Mouse (Mus musculus) megakaryocyte, embryonic 14.5 days (primary cell): ENCODE measurements around the gene Krt9. TPM values are rescaled to one million over a fixed set of nuclear protein-coding genes. Genes with fewer than 3 reads are reported as not detected.

Source experiments
- H3K27me3 ChIP-seq: replicated peaks from 2 replicates; pipeline ENCODE3; 2012; ENCODE audit warnings: inconsistent platforms
- H3K36me3 ChIP-seq: replicated peaks from 2 replicates; pipeline ENCODE3; 2012; ENCODE audit warnings: low read length, inconsistent platforms, mixed read lengths
- H3K4me1 ChIP-seq: 2 replicates; pipeline ENCODE4 v1.6.1; 2012; ENCODE audit warnings: inconsistent platforms
- H3K4me3 ChIP-seq: replicated peaks from 2 replicates; pipeline ENCODE3; 2012; ENCODE audit warnings: moderate library complexity, mild to moderate bottlenecking, inconsistent platforms
- H3K9me3 ChIP-seq: 2 replicates; pipeline ENCODE4 v1.6.1; 2012; ENCODE audit warnings: inconsistent platforms
- FLI1 ChIP-seq: IDR thresholded peaks from 2 replicates; pipeline ENCODE4 v1.6.1; 2012; ENCODE audit warnings: low read length, inconsistent platforms, mixed read lengths
- GATA1 ChIP-seq: IDR thresholded peaks from 3 replicates; pipeline ENCODE4 v1.6.1; 2012; ENCODE audit warnings: mixed read lengths, low read length, inconsistent platforms, borderline replicate concordance
- polyA plus RNA-seq: library from polyadenylated mRNA; stranded (reverse); fragments of >175 nt; gene quantifications from 2 replicates; pipeline ENCODE4 v1.2.3, GENCODE M21; 2012; ENCODE audit warnings: low replicate concordance; ENCODE audit not compliant: insufficient read depth

The Krt9 gene
- polyA plus RNA-seq, 1 experiment, result not detected

DNA sequence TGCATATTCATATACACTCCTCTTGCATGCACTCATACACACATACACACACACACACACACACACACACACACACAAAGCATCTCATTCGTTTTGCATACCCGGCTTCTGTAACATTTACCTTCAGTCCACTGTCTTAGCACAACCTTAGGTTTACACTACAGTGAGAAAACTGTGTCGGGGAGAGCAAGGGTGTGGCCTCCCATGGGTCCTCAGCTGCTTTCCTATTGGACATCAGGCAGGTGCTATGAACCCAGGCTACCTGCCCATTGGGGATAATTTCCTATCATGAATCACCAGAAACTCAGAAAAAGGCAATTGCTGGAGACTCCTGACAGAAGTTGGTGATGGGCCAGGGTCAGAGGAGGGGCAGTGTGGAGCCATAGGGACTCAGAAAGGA lies 35.7 kb downstream of the Krt9 start:
- Histone ChIP-seq H3K9me3 (no peaks in the 10 kb centered on the region), H3K4me3 (no peak overlapping the region), H3K4me1 (no peaks in the 10 kb centered on the region), H3K36me3 (no peaks in the 10 kb centered on the region), H3K27me3 (peaks cover 5% of the 10 kb centered on the region)
- TF ChIP-seq GATA1 (no peak), FLI1 (no peak)

DNA sequence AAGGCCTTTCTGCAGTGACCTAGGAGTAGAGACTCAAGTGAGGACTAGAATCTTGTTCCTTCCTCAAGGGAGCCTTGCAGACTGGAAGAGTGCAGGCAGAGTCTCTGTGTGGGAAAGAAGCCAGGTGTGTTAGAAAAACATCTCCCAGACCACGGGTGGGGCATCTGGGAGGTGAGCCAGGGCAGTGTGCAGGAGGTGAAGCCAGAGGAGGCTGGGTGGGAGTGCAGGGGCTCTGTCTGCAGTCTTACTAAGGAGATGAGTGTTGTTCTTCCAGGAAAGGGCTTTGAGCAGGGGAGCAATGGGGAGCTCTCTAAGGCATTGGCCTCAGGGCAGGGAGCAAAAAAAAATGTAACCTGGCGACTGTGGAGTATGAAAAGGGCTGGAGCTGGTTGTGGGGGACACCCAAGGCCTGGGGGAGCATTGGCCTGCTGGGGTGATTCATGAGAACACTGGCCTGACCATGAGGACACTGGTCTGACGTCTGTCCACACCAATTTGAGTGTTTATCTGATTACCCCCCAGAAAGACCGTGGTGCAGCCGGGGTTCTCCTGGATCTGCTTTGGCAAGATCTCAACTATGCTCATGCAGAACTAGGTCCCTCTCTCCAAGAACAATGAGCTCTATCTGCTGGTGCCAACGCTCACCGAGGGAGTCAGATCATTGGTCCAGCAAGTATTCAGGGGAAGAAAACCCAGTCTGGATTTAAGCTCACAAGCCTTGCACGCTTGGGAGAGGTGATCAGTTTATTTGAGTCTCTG lies 37.4 kb downstream of the Krt9 start:
- peaks cover 5% of the 10 kb centered on the region for H3K27me3 ChIP-seq

DNA sequence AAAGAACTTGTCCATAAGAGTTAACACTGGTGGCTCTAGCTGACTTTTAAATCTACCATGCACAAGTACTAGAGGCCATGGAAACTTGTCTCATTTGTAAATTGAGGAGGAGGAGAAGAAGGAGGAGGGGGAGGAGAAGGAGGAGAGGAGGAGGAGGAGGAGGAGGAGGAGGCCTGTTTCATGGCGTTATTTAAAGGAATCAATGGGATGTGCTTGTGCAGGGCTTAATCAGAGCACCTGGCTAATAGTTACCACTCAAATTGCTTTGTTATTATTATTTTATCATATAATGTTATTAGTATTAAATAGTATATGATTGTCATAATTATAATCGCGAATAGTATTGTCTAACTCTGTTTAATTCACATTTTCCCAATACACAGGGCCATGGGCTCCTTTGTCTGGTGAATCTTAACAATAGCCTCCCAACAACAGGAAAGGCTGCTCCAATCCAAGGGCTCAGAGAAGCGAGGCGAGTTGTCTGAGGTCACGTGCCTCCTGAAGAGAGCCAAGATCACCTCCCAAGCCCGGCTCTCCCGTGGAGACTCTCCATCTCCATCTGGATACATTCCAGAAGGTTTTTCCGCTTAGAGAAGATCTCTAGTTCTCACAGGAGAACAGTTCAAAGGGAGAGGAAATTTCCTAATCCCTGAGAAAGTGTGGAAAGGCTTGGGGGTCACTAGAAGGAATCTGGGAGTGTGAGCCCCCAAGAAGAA lies 44.3 kb downstream of the Krt9 start, which contains the start of gene Krt19:
TSS of gene Krt19 (minus strand) at position 51 of the 716 bp plus-strand sequence.
- Histone ChIP-seq H3K4me3 (no peak within 1 kb of the TSS), H3K4me1 (no peaks in the 10 kb centered on the region), H3K36me3 (no peaks in the 10 kb centered on the region), H3K27me3 (peaks cover 32% of the 10 kb centered on the region), H3K9me3 (0 out of 2 replicates have a peak, but pooled peaks cover 3% of the 10 kb centered on the region)
- TF ChIP-seq FLI1 (no peak), GATA1 (no peak)

More for the DNA sequence above, 37.4 kb downstream of the Krt9 start:
- no peaks in the 10 kb centered on the region for H3K9me3 ChIP-seq
- H3K36me3 ChIP-seq, result no peaks in the 10 kb centered on the region
- no peaks in the 10 kb centered on the region for H3K4me1 ChIP-seq
- TF ChIP-seq GATA1 (no peak), FLI1 (no peak)
- H3K4me3 ChIP-seq, result no peak overlapping the region

DNA sequence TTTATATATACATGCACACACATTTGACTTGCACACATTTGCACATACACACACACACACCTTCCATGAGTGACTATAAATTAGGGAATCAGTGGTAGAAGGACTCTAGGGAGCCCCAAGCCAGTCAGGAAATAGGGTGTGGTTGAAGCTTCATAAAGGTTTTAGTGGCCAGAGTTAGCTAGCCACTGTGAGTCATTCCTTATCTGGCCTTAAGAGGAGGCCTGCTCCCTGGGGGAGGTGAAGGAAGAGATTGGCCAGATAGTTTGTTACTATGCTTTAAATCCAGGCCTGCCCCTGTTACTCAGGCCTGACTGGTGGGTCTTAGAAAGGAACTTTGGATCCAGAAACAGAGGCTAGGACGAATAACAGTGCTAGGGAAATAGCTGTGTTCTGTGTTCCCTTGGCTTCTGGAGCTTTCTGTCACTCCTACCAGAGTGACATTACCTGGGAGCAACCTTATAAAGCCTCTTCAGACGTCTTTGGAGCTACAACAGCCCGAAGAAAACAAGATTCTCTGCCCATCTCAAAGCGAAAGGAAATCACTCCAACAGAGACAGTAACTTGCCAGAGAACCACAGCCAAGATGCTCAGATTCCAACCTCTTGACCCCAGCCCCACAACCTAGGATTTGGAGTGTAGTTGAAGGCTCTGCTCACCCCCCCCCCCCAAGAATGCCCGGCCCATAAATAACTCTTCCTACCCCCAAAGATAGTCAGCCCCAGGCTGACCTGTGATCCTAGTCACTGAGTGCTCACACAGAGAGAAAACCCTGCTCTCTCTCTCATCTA lies 45.3 kb downstream of the Krt9 start:
- no peak overlapping the region for H3K4me3 ChIP-seq
- peaks cover 33% of the 10 kb centered on the region for H3K27me3 ChIP-seq
- H3K9me3 ChIP-seq, result 0 out of 2 replicates have a peak, but pooled peaks cover 3% of the 10 kb centered on the region
- no peaks in the 10 kb centered on the region for H3K4me1 ChIP-seq
- TF ChIP-seq FLI1, result no peak
- no peaks in the 10 kb centered on the region for H3K36me3 ChIP-seq

DNA sequence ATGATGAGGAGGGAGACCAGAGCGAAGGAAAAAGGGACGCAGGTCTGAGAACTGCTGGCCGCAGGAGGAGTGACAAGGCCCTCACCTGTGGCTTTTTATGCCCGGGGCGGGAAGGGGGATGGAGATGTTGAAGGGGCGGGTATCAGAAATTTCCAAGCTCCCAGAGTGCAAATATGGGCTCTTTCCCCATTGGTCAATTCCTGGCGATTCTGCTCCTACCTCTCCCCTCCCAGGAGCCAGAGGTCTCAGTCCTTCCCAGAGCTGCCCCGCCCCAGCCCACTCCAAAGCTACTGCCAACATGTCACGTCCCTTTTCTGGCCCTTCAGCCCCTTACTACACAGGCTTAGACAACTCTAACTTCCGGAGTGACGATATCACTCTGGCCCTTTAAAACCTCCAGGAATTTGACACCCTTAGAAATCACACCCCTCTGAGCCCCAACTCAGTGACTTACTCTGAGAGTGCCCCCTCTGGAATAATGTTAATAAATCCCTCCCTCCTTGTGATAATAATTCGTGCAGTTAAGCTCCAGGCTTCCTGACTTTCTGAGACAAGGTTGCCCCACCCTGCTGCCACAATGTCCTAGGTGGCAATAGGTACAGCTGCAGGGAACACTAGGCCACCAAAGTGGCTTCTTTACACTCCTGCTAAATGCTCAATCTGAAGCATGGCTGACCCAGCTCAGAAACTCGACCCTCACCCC lies 47.0 kb downstream of the Krt9 start:
- Histone ChIP-seq H3K4me1 (no peaks in the 10 kb centered on the region), H3K9me3 (0 out of 2 replicates have a peak, but pooled peaks cover 3% of the 10 kb centered on the region), H3K4me3 (no peak overlapping the region), H3K36me3 (no peaks in the 10 kb centered on the region), H3K27me3 (peaks cover 33% of the 10 kb centered on the region)
- TF ChIP-seq FLI1 (no peak), GATA1 (no peak)

DNA sequence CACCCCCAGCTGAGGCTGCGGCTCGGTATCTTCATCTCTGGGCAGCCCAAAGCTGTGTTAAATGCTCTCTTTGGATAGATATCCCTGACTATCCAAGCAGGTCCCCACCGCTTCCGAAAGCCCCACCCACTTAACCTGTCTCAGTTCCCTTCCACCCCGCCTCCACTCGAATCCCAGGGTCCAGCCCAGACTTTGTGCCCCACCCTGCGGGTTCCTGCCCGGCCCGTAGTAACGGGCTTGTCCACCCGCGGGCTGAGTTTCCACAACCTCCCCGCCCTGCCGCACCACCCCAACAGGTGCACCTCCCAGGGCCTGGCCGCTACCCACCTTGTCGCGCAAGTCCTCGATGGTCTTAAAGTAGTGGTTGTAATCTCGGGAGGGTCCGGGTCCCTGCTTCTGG lies 47.9 kb downstream of the Krt9 start:
- 0 out of 2 replicates have a peak, but pooled peaks cover 3% of the 10 kb centered on the region for H3K9me3 ChIP-seq

DNA sequence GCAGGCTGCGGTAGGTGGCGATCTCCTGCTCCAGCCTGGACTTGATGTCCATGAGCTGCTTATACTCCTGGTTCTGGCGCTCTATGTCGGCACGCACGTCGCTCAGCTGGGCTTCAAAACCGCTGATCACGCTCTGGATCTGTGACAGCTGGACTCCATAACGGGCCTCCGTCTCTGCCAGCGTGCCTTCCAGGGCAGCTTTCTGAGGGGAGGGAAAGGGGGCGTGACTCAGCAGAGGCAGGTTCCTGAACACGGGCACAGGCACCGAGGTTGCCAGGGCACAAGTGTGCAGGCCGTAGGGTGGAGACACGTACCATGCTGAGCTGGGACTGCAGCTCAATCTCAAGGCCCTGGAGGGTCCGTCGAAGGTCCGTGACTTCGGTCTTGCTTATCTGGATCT lies 52.1 kb downstream of the Krt9 start:
- no peak overlapping the region for H3K4me3 ChIP-seq
- no peaks in the 10 kb centered on the region for H3K4me1 ChIP-seq
- TF ChIP-seq GATA1, result no peak
- TF ChIP-seq FLI1, result no peak
- H3K9me3 ChIP-seq, result 0 out of 2 replicates have a peak, but pooled peaks cover 3% of the 10 kb centered on the region
- H3K36me3 ChIP-seq, result no peaks in the 10 kb centered on the region
- peaks cover 27% of the 10 kb centered on the region for H3K27me3 ChIP-seq

More for the DNA sequence above, 47.9 kb downstream of the Krt9 start:
- Histone ChIP-seq H3K4me1 (no peaks in the 10 kb centered on the region), H3K4me3 (no peak overlapping the region), H3K27me3 (peaks cover 35% of the 10 kb centered on the region), H3K36me3 (no peaks in the 10 kb centered on the region)
- TF ChIP-seq FLI1, result no peak
- no peak for TF ChIP-seq GATA1

DNA sequence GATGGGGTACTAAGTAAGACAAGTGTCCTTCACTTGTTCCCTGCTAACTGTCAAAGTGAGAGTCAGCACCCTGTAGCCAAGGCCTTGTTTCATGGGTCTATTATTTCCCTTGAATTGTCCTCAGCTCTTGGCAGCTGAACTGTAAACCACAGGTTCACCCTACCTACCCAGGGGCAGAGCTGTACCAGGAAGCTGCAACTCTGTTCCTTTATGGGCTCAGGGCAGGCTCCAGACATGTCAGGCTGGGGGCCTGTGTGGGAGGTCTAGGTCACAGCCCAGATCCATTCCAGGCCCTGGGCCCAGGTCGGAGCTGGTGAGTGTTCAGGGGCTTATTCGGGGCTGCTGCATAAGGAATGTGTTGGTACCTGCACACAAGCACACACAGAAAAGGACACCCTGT lies 53.7 kb downstream of the Krt9 start:
- H3K4me3 ChIP-seq, result no peak overlapping the region
- no peaks in the 10 kb centered on the region for H3K4me1 ChIP-seq
- no peaks in the 10 kb centered on the region for H3K9me3 ChIP-seq
- H3K27me3 ChIP-seq, result peaks cover 15% of the 10 kb centered on the region
- no peaks in the 10 kb centered on the region for H3K36me3 ChIP-seq
- TF ChIP-seq FLI1 (no peak), GATA1 (no peak)

DNA sequence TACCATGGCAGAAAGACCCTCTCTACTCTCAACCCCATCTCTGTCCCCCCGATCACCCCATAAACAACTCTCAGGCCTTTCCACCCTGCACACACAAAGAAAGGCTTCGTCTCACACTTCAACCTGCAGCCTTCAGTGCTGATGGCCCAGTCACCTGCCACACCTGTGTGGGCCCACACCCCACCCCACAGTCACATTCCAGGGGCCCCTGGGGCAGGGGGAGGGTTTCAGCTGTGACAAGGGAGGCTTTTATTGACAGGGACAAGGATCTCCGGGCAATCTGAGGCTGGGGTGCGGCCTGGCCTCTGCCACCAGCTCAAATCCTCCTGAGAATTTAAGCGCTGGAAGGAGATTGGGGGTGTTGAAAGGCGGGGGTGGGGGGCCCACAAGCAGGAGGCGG lies 54.2 kb downstream of the Krt9 start:
- no peaks in the 10 kb centered on the region for H3K36me3 ChIP-seq
- TF ChIP-seq GATA1 (no peak), FLI1 (no peak)
- H3K4me1 ChIP-seq, result no peaks in the 10 kb centered on the region
- H3K27me3 ChIP-seq, result peaks cover 11% of the 10 kb centered on the region
- H3K4me3 ChIP-seq, result no peak overlapping the region
- no peaks in the 10 kb centered on the region for H3K9me3 ChIP-seq
